8 mouse cellular contexts compared by ENCODE assay signal in genomic region chr7:45459564-45460140, GRCm38 (mm10). TPM values are rescaled to one million over a fixed set of nuclear protein-coding genes. Genes with fewer than 3 reads are reported as not detected.
A peak's percentile ranks its signal among the peaks of the same experiment; 100 is the strongest.
DNase-seq lines count a peak whose midpoint lies in the region; ATAC-seq lines count a peak whose summit lies in the region.
"Not testable (repeated sequence)": the region's sequence is repeated elsewhere in the genome, so short reads cannot be mapped to it uniquely, and the experiment has no call there.

TSS of gene Ftl1 (minus strand) at chr7:45459884.

- peaks cover 37% of the 10 kb centered on the region for H3K4me1 ChIP-seq in intestine, embryonic 14.5 days (replicated peaks; ENCODE audit: control insufficient read depth, insufficient read depth, low read length)

- H3K9ac ChIP-seq in intestine, embryonic 14.5 days (ENCODE audit: low read length) = peak within 1 kb of the TSS; percentile 89

- peak; percentile 97 to 98 for DNase-seq in adrenal gland, adult 18-20 months (ENCODE audit: low spot score in 2 of 2)
- peak; percentile 99 for DNase-seq in embryo, embryonic 11 days
- peak; percentile 98 for DNase-seq in gastrocnemius, postnatal 25 days
- DNase-seq in intestine, embryonic 14.5 days (ENCODE audit: low spot score) = peak; percentile 95
- peak; percentile 97 to 99 for DNase-seq in left cerebral cortex, postnatal 14 days (ENCODE audit: low spot score in 2 of 2)
- peak; percentile 99 for DNase-seq in mesoderm, embryonic 11.5 days (ENCODE audit: low read depth, low spot score)
- peak; percentile 97 for DNase-seq in right cerebral cortex, postnatal 36 days (ENCODE audit: low spot score in 2 of 2)
- peak; percentile 99 for DNase-seq in yolk sac, embryonic 10.5 days (ENCODE audit: low spot score)

- H3K9me3 ChIP-seq in intestine, embryonic 14.5 days (ENCODE audit: control insufficient read depth, low read length) = not testable (repeated sequence)

- peak; percentile 92 for ATAC-seq in intestine, embryonic 14.5 days (replicated peaks; ENCODE audit: low FRiP score, low TSS enrichment, low read depth)

- H3K4me3 ChIP-seq in intestine, embryonic 14.5 days (ENCODE audit: low read depth, low read length) = peak within 1 kb of the TSS; percentile 92

- intact Hi-C loops in left cerebral cortex, postnatal 14 days (cut with DNase I) = loop anchor here (10.0 kb wide), 1 partner anchor 245 kb away; the partner anchor contains the start of gene Dbp

- peak within 1 kb of the TSS; percentile 90 for H3K27ac ChIP-seq in intestine, embryonic 14.5 days (ENCODE audit: low read depth)

- under 1% methylated on average over 28 of the region's 37 CpGs for WGBS in intestine, embryonic 14.5 days

- peak within 1 kb of the TSS; percentile 63 for H3K4me2 ChIP-seq in intestine, embryonic 14.5 days (ENCODE audit: low read length)

- peaks cover 52% of the 10 kb centered on the region for H3K36me3 ChIP-seq in intestine, embryonic 14.5 days (ENCODE audit: control insufficient read depth, insufficient read depth, low read length)

- H3K27me3 ChIP-seq in intestine, embryonic 14.5 days (replicated peaks; ENCODE audit: control insufficient read depth, insufficient read depth, low read length) = not testable (repeated sequence)

RNA-seq across cellular contexts. Expression of gene Ftl1, which starts in this region (rescaled TPM):
- total RNA-seq in adrenal gland, adult 18-20 months (2021) = 1,000 to 10,000 TPM; 1,437 to 1,911 TPM
- total RNA-seq in gastrocnemius, postnatal 25 days (2021) = 100 to 1,000 TPM; 125 to 149 TPM
- 4,654 and 4,671 TPM in 2 replicates for polyA plus RNA-seq in intestine, embryonic 14.5 days (2014; fragmentation: Nextera tagmentation; extraction: Ambion mirVana)
- 100 to 1,000 TPM; 287 to 302 TPM for total RNA-seq in left cerebral cortex, postnatal 14 days (2021)

Comparison
In these comparisons a context has a peak if more than half of its experiments do, and no peak if none do; other contexts are left out.
1. Peak in every context shown above with its lines: DNase-seq, ATAC-seq, H3K4me3 ChIP-seq and H3K27ac ChIP-seq.
2. RNA of gene Ftl1 (total RNA-seq): 1,437 to 1,911 TPM in adrenal gland, adult 18-20 months; 287 to 302 TPM in left cerebral cortex, postnatal 14 days and 125 to 149 TPM in gastrocnemius, postnatal 25 days; every median in the first group is over 4 times any median in the second.